Mouse (Mus musculus) CH12.LX (cell line): ENCODE measurements at regions not wholly inside any gene's neighbourhood (a gene's known extent, or its start where the extent isn't known, plus 50 kb on each side); places are given as distances from the start of the nearest gene placed in this dataset.
A peak's percentile ranks its signal among the peaks of the same experiment; 100 is the strongest.

Source experiments
- BHLHE40 ChIP-seq: IDR thresholded peaks from 2 replicates; pipeline ENCODE4 v1.6.1; 2011; ENCODE audit warnings: mild to moderate bottlenecking, low read depth, low read length, improper control_type of control experiment
- CHD1 ChIP-seq: IDR thresholded peaks from 2 replicates; pipeline ENCODE4 v1.6.1; 2012; ENCODE audit warnings: low read depth, low read length, improper control_type of control experiment, inconsistent platforms
- CTCF ChIP-seq, 2 experiments: IDR thresholded peaks in 1 of 2; conservative IDR thresholded peaks in 1 of 2; 2 replicates each; pipeline ENCODE4 v1.5.1; 2011 to 2012; ENCODE audit warnings: low read depth in 2 of 2, low read length in 2 of 2, improper control_type of control experiment in 1 of 2, inconsistent platforms in 1 of 2, mild to moderate bottlenecking in 1 of 2, moderate library complexity in 1 of 2
- E2F4 ChIP-seq: IDR thresholded peaks from 2 replicates; pipeline ENCODE4 v1.6.1; 2011; ENCODE audit warnings: low read depth, low read length, improper control_type of control experiment; ENCODE audit not compliant: insufficient replicate concordance
- EP300 ChIP-seq: IDR thresholded peaks from 2 replicates; pipeline ENCODE4 v1.6.1; 2011; ENCODE audit warnings: low read length, improper control_type of control experiment
- HCFC1 ChIP-seq: IDR thresholded peaks from 2 replicates; pipeline ENCODE4 v1.6.1; 2012; ENCODE audit warnings: low read depth, mild to moderate bottlenecking, inconsistent platforms, low read length, improper control_type of control experiment
- JUN ChIP-seq: IDR thresholded peaks from 2 replicates; pipeline ENCODE4 v1.6.1; 2011; ENCODE audit warnings: low read depth, mild to moderate bottlenecking, low read length, improper control_type of control experiment, moderate library complexity; ENCODE audit not compliant: insufficient read depth
- MAX ChIP-seq: IDR thresholded peaks from 2 replicates; pipeline ENCODE4 v1.6.1; 2011; ENCODE audit warnings: low read length, improper control_type of control experiment
- POLR2A ChIP-seq: IDR thresholded peaks from 2 replicates; pipeline ENCODE4 v1.6.1; 2011; ENCODE audit warnings: low read depth, mild to moderate bottlenecking, improper control_type of control experiment, low read length
- POLR2AphosphoS2 ChIP-seq: IDR thresholded peaks from 2 replicates; pipeline ENCODE4 v1.6.1; 2011; ENCODE audit warnings: low read depth, low read length, improper control_type of control experiment
- TCF12 ChIP-seq: IDR thresholded peaks from 2 replicates; pipeline ENCODE4 v1.6.1; 2014; ENCODE audit warnings: low read depth, mild to moderate bottlenecking, inconsistent platforms, low read length, improper control_type of control experiment
- USF2 ChIP-seq: conservative IDR thresholded peaks from 2 replicates; pipeline ENCODE4 v1.6.1; 2011; ENCODE audit warnings: low read depth, low read length, improper control_type of control experiment
- ZMIZ1 ChIP-seq: IDR thresholded peaks from 2 replicates; pipeline ENCODE4 v1.6.1; 2012; ENCODE audit warnings: low read depth, mild to moderate bottlenecking, inconsistent platforms, low read length, improper control_type of control experiment

- no peak for TF ChIP-seq E2F4
- peak in 1 of 2 experiments; percentile 49; a peak in 2 of 4 replicates for TF ChIP-seq CTCF (conservative IDR thresholded peaks at IDR 0.05 in 1 of 2, IDR thresholded peaks at IDR 0.05 in 1 of 2; ENCODE audit: low read depth in 2 of 2, low read length in 2 of 2)
- no peak for TF ChIP-seq POLR2A
- no peak for TF ChIP-seq POLR2AphosphoS2
- no peak for TF ChIP-seq USF2
- TF ChIP-seq EP300: no peak
- no peak for TF ChIP-seq JUN
- TF ChIP-seq TCF12: no peak
- no peak for TF ChIP-seq CHD1
- TF ChIP-seq ZMIZ1: no peak
- no peak for TF ChIP-seq MAX
- TF ChIP-seq BHLHE40: no peak
- TF ChIP-seq HCFC1: no peak
Measured at GRCm38 (mm10) chr13:5694626-5695025, 166.7 kb upstream of the Klf6 start.
